Mouse (Mus musculus): Measurements from ENCODE around the gene Armc12.

- TF ChIP-seq POLR2A (IDR thresholded peaks at IDR 0.05; ENCODE audit: borderline replicate concordance, extremely low read depth, low read depth, low read length): no peak
- no peak for TF ChIP-seq CTCF (IDR thresholded peaks at IDR 0.05; ENCODE audit: insufficient read depth, low read length)
Observed at GRCm38 (mm10) chr17:28507496-28507895, 23.1 kb upstream of the Armc12 start.

Data from lung, adult 2 months (tissue).